Mouse (Mus musculus): ENCODE results near the gene Osbpl5. TPM values are rescaled to one million over a fixed set of nuclear protein-coding genes. Genes with fewer than 3 reads are reported as not detected.

The Osbpl5 gene
- polyA plus RNA-seq, 1 experiment from 2014 or later: 29.9 TPM

GRCm38 (mm10) chr7:143758956-143759355 is 2.2 kb upstream of the Osbpl5 start:
- no peak overlapping the region for H3K9ac ChIP-seq (ENCODE audit: low read length)
- H3K27me3 ChIP-seq (ENCODE audit: control insufficient read depth, insufficient read depth, low read length): peaks cover 3% of the 10 kb centered on the region
- ATAC-seq (ENCODE audit: low FRiP score, low TSS enrichment) (no peak), DNase-seq (ENCODE audit: low spot score) (no peak)
- TF ChIP-seq EP300 (optimal IDR thresholded peaks at IDR 0.05): no peak
- no peak for TF ChIP-seq CTCF (IDR thresholded peaks at IDR 0.05; ENCODE audit: low read depth)
- 62% methylated on average over 3 of the region's 3 CpGs for WGBS
- no peak overlapping the region for H3K4me3 ChIP-seq (ENCODE audit: low read depth, low read length)
- H3K27ac ChIP-seq (replicated peaks): no peak overlapping the region
- H3K36me3 ChIP-seq (ENCODE audit: control insufficient read depth, insufficient read depth, low read length): no peaks in the 10 kb centered on the region
- H3K4me2 ChIP-seq (replicated peaks; ENCODE audit: low read depth): no peak overlapping the region
- H3K4me1 ChIP-seq (replicated peaks; ENCODE audit: control insufficient read depth, insufficient read depth): no peaks in the 10 kb centered on the region
- H3K9me3 ChIP-seq (ENCODE audit: control insufficient read depth, low read length): no peaks in the 10 kb centered on the region

- Histone ChIP-seq H3K4me2 (replicated peaks; ENCODE audit: low read depth) (no peak overlapping the region), H3K9me3 (ENCODE audit: control insufficient read depth, low read length) (no peaks in the 10 kb centered on the region), H3K4me1 (replicated peaks; ENCODE audit: control insufficient read depth, insufficient read depth) (no peaks in the 10 kb centered on the region), H3K9ac (ENCODE audit: low read length) (no peak overlapping the region), H3K27me3 (ENCODE audit: control insufficient read depth, insufficient read depth, low read length) (peaks cover 3% of the 10 kb centered on the region), H3K36me3 (ENCODE audit: control insufficient read depth, insufficient read depth, low read length) (no peaks in the 10 kb centered on the region), H3K4me3 (ENCODE audit: low read depth, low read length) (no peak overlapping the region), H3K27ac (replicated peaks) (no peak overlapping the region)
- TF ChIP-seq CTCF (IDR thresholded peaks at IDR 0.05; ENCODE audit: low read depth): no peak
- no peak for TF ChIP-seq EP300 (optimal IDR thresholded peaks at IDR 0.05)
- ATAC-seq (ENCODE audit: low FRiP score, low TSS enrichment): no peak
- DNase-seq (ENCODE audit: low spot score): no peak
- WGBS: 60% methylated on average over 3 of the region's 3 CpGs
These were observed 911 bp upstream of the Osbpl5 start for GRCm38 (mm10) chr7:143757696-143758095.

GRCm38 (mm10) chr7:143757027-143757390 is 224 bp upstream of the Osbpl5 start:
- H3K4me2 ChIP-seq (replicated peaks; ENCODE audit: low read depth): peak overlapping the region; percentile 68
- peaks cover 3% of the 10 kb centered on the region for H3K27me3 ChIP-seq (ENCODE audit: control insufficient read depth, insufficient read depth, low read length)
- no peak overlapping the region for H3K27ac ChIP-seq (replicated peaks)
- H3K4me1 ChIP-seq (replicated peaks; ENCODE audit: control insufficient read depth, insufficient read depth): no peaks in the 10 kb centered on the region
- H3K9ac ChIP-seq (ENCODE audit: low read length): peak overlapping the region; percentile 38
- H3K9me3 ChIP-seq (ENCODE audit: control insufficient read depth, low read length): no peaks in the 10 kb centered on the region
- peak; percentile 89 for ATAC-seq (ENCODE audit: low FRiP score, low TSS enrichment)
- 1% methylated on average over 15 of the region's 15 CpGs for WGBS
- H3K36me3 ChIP-seq (ENCODE audit: control insufficient read depth, insufficient read depth, low read length): no peaks in the 10 kb centered on the region
- TF ChIP-seq CTCF (IDR thresholded peaks at IDR 0.05; ENCODE audit: low read depth): peak; percentile 37
- no peak for TF ChIP-seq EP300 (optimal IDR thresholded peaks at IDR 0.05)
- DNase-seq (ENCODE audit: low spot score): peak; percentile 86
- peak overlapping the region; percentile 32 for H3K4me3 ChIP-seq (ENCODE audit: low read depth, low read length)

GRCm38 (mm10) chr7:143755357-143756124 is 1.2 kb downstream of the Osbpl5 start:
- H3K36me3 ChIP-seq (ENCODE audit: control insufficient read depth, insufficient read depth, low read length): no peaks in the 10 kb centered on the region
- TF ChIP-seq CTCF (IDR thresholded peaks at IDR 0.05; ENCODE audit: low read depth): no peak
- no peak for TF ChIP-seq EP300 (optimal IDR thresholded peaks at IDR 0.05)
- no peaks in the 10 kb centered on the region for H3K4me1 ChIP-seq (replicated peaks; ENCODE audit: control insufficient read depth, insufficient read depth)
- H3K4me3 ChIP-seq (ENCODE audit: low read depth, low read length): no peak overlapping the region
- no peak overlapping the region for H3K9ac ChIP-seq (ENCODE audit: low read length)
- WGBS: 79% methylated on average over 9 of the region's 9 CpGs
- no peak overlapping the region for H3K27ac ChIP-seq (replicated peaks)
- DNase-seq (ENCODE audit: low spot score): no peak
- no peak for ATAC-seq (ENCODE audit: low FRiP score, low TSS enrichment)
- no peaks in the 10 kb centered on the region for H3K9me3 ChIP-seq (ENCODE audit: control insufficient read depth, low read length)
- peaks cover 3% of the 10 kb centered on the region for H3K27me3 ChIP-seq (ENCODE audit: control insufficient read depth, insufficient read depth, low read length)
- no peak overlapping the region for H3K4me2 ChIP-seq (replicated peaks; ENCODE audit: low read depth)

- Histone ChIP-seq H3K9ac (ENCODE audit: low read length) (no peak overlapping the region), H3K27me3 (ENCODE audit: control insufficient read depth, insufficient read depth, low read length) (peaks cover 3% of the 10 kb centered on the region), H3K4me1 (replicated peaks; ENCODE audit: control insufficient read depth, insufficient read depth) (no peaks in the 10 kb centered on the region), H3K36me3 (ENCODE audit: control insufficient read depth, insufficient read depth, low read length) (no peaks in the 10 kb centered on the region), H3K9me3 (ENCODE audit: control insufficient read depth, low read length) (no peaks in the 10 kb centered on the region), H3K27ac (replicated peaks) (no peak overlapping the region), H3K4me3 (ENCODE audit: low read depth, low read length) (no peak overlapping the region), H3K4me2 (replicated peaks; ENCODE audit: low read depth) (no peak overlapping the region)
- peak; percentile 91 for TF ChIP-seq CTCF (IDR thresholded peaks at IDR 0.05; ENCODE audit: low read depth)
- TF ChIP-seq EP300 (optimal IDR thresholded peaks at IDR 0.05): no peak
- WGBS: 25% methylated on average over 5 of the region's 5 CpGs
- ATAC-seq (ENCODE audit: low FRiP score, low TSS enrichment) (no peak), DNase-seq (ENCODE audit: low spot score) (peak; percentile 69)
These were observed 2.6 kb downstream of the Osbpl5 start for GRCm38 (mm10) chr7:143753990-143754715.

GRCm38 (mm10) chr7:143752606-143753005 is 4.2 kb downstream of the Osbpl5 start:
- no peak for ATAC-seq (ENCODE audit: low FRiP score, low TSS enrichment)
- H3K9ac ChIP-seq (ENCODE audit: low read length): no peak overlapping the region
- H3K4me2 ChIP-seq (replicated peaks; ENCODE audit: low read depth): no peak overlapping the region
- no peak for DNase-seq (ENCODE audit: low spot score)
- H3K27me3 ChIP-seq (ENCODE audit: control insufficient read depth, insufficient read depth, low read length): peaks cover 3% of the 10 kb centered on the region
- H3K4me3 ChIP-seq (ENCODE audit: low read depth, low read length): no peak overlapping the region
- no peak overlapping the region for H3K27ac ChIP-seq (replicated peaks)
- TF ChIP-seq EP300 (optimal IDR thresholded peaks at IDR 0.05) (no peak), CTCF (IDR thresholded peaks at IDR 0.05; ENCODE audit: low read depth) (no peak)
- WGBS: 86% methylated on average over 3 of the region's 3 CpGs
- no peaks in the 10 kb centered on the region for H3K36me3 ChIP-seq (ENCODE audit: control insufficient read depth, insufficient read depth, low read length)
- no peaks in the 10 kb centered on the region for H3K4me1 ChIP-seq (replicated peaks; ENCODE audit: control insufficient read depth, insufficient read depth)
- H3K9me3 ChIP-seq (ENCODE audit: control insufficient read depth, low read length): no peaks in the 10 kb centered on the region

Measured in stomach, postnatal 0 days (tissue).